Mouse (Mus musculus) left cerebral cortex, adult 2 months (tissue): Measurements from ENCODE around the gene Ube2j2. TPM values are rescaled to one million over a fixed set of nuclear protein-coding genes. Genes with fewer than 3 reads are reported as not detected.

Source experiments
- DNase-seq, 2 experiments: peaks; one replicate each; pipeline ENCODE4 v3.0.0; 2021 to 2022; ENCODE audit warnings: low spot score in 2 of 2, mixed read lengths in 1 of 2; ENCODE audit errors: extremely low spot score in 1 of 2
- H3K27ac ChIP-seq: fragments of 200-600 bp; 2 replicates; pipeline ENCODE4 v1.8.1; 2022
- H3K4me3 ChIP-seq: fragments of 200-600 bp; 2 replicates; pipeline ENCODE4 v1.8.1; 2022
- CTCF ChIP-seq: fragments of 200-600 bp; IDR thresholded peaks from 2 replicates; pipeline ENCODE4 v1.8.1; 2022; ENCODE audit warnings: antibody characterized with exemption, mild to moderate bottlenecking, moderate library complexity
- intact Hi-C: fragments of 180-260 bp; cut with DNase I; formaldehyde crosslinking; loops from one replicate; pipeline ENCODE4 v1.15.1; 2025
- microRNA-seq, 2 experiments: library from miRNA; unstranded; fragments of <30 nt; microRNA quantifications; one replicate each; pipeline ENCODE4 v1.2.0; 2021
- total RNA-seq, 2 experiments: library from RNA; stranded (reverse); gene quantifications; 2 replicates each; pipeline ENCODE4 v1.2.3; 2021

The Ube2j2 gene
- total RNA-seq, 2 experiments from 2014 or later: 70.3 to 80.5 TPM

GRCm38 (mm10) chr4:155993606-155994005, 50.0 kb downstream of the Ube2j2 start:
- intact Hi-C loops: loop anchor here (5.0 kb wide), 1 partner anchor 101 kb away; the partner anchor contains the start of genes Acap3 and Pusl1
- TF ChIP-seq CTCF: no peak
- DNase-seq: no peak
- H3K27ac ChIP-seq: peak overlapping the region; percentile 98
- H3K4me3 ChIP-seq: peak overlapping the region; percentile 99

- Histone ChIP-seq H3K27ac (no peak overlapping the region), H3K4me3 (no peak overlapping the region)
- intact Hi-C loops: no loop called here
- TF ChIP-seq CTCF: no peak
- DNase-seq: no peak
Observed at GRCm38 (mm10) chr4:156004109-156004508, 60.5 kb downstream of the Ube2j2 start.

GRCm38 (mm10) chr4:156008369-156008768, 64.7 kb downstream of the Ube2j2 start:
- DNase-seq: no peak
- no peak for TF ChIP-seq CTCF
- Histone ChIP-seq H3K4me3 (no peak overlapping the region), H3K27ac (no peak overlapping the region)
- intact Hi-C loops: no loop called here

Small RNAs within 50 kb of the gene (microRNA-seq; reads per million reads assigned to microRNA genes)
- 0 reads per million in 2 experiments for gene Gm22991

Other genes with a start within 250 kb of the Ube2j2 start
- gene Fndc10, start 249.5 kb upstream of the Ube2j2 start, total RNA-seq: 10 to 100 TPM; 26.2 to 33.4 TPM
- gene Ssu72, start 239.0 kb upstream of the Ube2j2 start, total RNA-seq: 10 to 100 TPM; 89.2 to 98.0 TPM
- gene Tmem240, start 209.0 kb upstream of the Ube2j2 start, total RNA-seq: 10 to 100 TPM; 54.0 to 57.0 TPM
- gene Atad3a, start 182.7 kb upstream of the Ube2j2 start, total RNA-seq: 10 to 100 TPM; 53.0 to 58.8 TPM
- 10 to 100 TPM; 13.6 to 15.9 TPM for gene Vwa1, start 169.1 kb upstream of the Ube2j2 start, total RNA-seq
- gene Tmem88b, start 158.0 kb upstream of the Ube2j2 start, total RNA-seq: 10 to 100 TPM; 16.4 to 16.8 TPM
- gene Ankrd65, start 153.4 kb upstream of the Ube2j2 start, total RNA-seq: under 1 TPM in 1 of 2 experiments, not detected in 1; 0.29 TPM
- 10 to 100 TPM; 82.7 to 84.8 TPM for gene Mrpl20, start 141.0 kb upstream of the Ube2j2 start, total RNA-seq
- 10 to 100 TPM; 74.8 to 83.4 TPM for gene Ccnl2, start 131.3 kb upstream of the Ube2j2 start, total RNA-seq
- 100 to 1,000 TPM in 1 of 2 experiments, 10 to 100 TPM in 1; 98.5 to 101 TPM for gene Aurkaip1, start 112.6 kb upstream of the Ube2j2 start, total RNA-seq
- 1 to 10 TPM; 5.9 to 8.0 TPM for gene Mxra8, start 104.2 kb upstream of the Ube2j2 start, total RNA-seq
- gene Dvl1, start 96.4 kb upstream of the Ube2j2 start, total RNA-seq: 10 to 100 TPM; 94.0 to 96.3 TPM
- under 1 TPM; 0.23 to 0.30 TPM for gene Tas1r3, start 80.5 kb upstream of the Ube2j2 start, total RNA-seq
- gene Cptp, start 74.4 kb upstream of the Ube2j2 start, total RNA-seq: 10 to 100 TPM; 21.7 to 28.9 TPM
- gene Ints11, start 74.3 kb upstream of the Ube2j2 start, total RNA-seq: 10 to 100 TPM; 37.3 to 41.1 TPM
- 10 to 100 TPM; 55.0 to 61.2 TPM for gene Pusl1, start 52.0 kb upstream of the Ube2j2 start, total RNA-seq
- 100 to 1,000 TPM; 139 to 152 TPM for gene Acap3, start 52.0 kb upstream of the Ube2j2 start, total RNA-seq
- 10 to 100 TPM; 18.9 to 19.7 TPM for gene C1qtnf12, start 18.5 kb downstream of the Ube2j2 start, total RNA-seq
- gene B3galt6, start 48.8 kb downstream of the Ube2j2 start, total RNA-seq: 10 to 100 TPM in 1 of 2 experiments, 1 to 10 TPM in 1; 9.1 to 10.8 TPM
- gene Sdf4, start 49.0 kb downstream of the Ube2j2 start, total RNA-seq: 100 to 1,000 TPM; 187 to 193 TPM
- gene Tnfrsf4, start 70.0 kb downstream of the Ube2j2 start, total RNA-seq: 1 to 10 TPM; 1.7 to 2.4 TPM
- gene Tnfrsf18, start 82.3 kb downstream of the Ube2j2 start, total RNA-seq: not detected
- under 1 TPM in 1 of 2 experiments, not detected in 1; 0.79 TPM for gene Ttll10, start 115.6 kb downstream of the Ube2j2 start, total RNA-seq
- 10 to 100 TPM; 30.7 to 34.7 TPM for gene 9430015G10Rik, start 166.2 kb downstream of the Ube2j2 start, total RNA-seq
- gene Rnf223, start 186.7 kb downstream of the Ube2j2 start, total RNA-seq: 1 to 10 TPM in 1 of 2 experiments, under 1 TPM in 1; 0.95 to 1.3 TPM